ENCODE assay signal across 8 mouse cellular contexts in genomic region chr15:25026786-25027461, GRCm38 (mm10).
A peak's percentile ranks its signal among the peaks of the same experiment; 100 is the strongest.
DNase-seq lines count a peak whose midpoint lies in the region; ATAC-seq and TF ChIP-seq lines count a peak whose summit lies in the region.

No protein-coding gene starts in this region.

- TF ChIP-seq POLR2A in kidney, adult 2 months (IDR thresholded peaks at IDR 0.05; ENCODE audit: low read depth, low read length) = no peak

- H3K36me3 ChIP-seq in kidney, adult 2 months (ENCODE audit: control insufficient read depth, insufficient read depth, low read length) = no peaks in the 10 kb centered on the region
- H3K36me3 ChIP-seq in forebrain, embryonic 11.5 days (ENCODE audit: control insufficient read depth, insufficient read depth, low read length) = no peaks in the 10 kb centered on the region
- no peaks in the 10 kb centered on the region for H3K36me3 ChIP-seq in neural tube, embryonic 14.5 days (ENCODE audit: control insufficient read depth, insufficient read depth, low read length)

- peak; percentile 75 for ATAC-seq in forebrain, embryonic 11.5 days (replicated peaks; ENCODE audit: low FRiP score)
- ATAC-seq in neural tube, embryonic 14.5 days (ENCODE audit: low read depth) = peak; percentile 80

- no peaks in the 10 kb centered on the region for H3K4me1 ChIP-seq in kidney, adult 2 months (ENCODE audit: control insufficient read depth, insufficient read depth, low read length)
- H3K4me1 ChIP-seq in forebrain, embryonic 11.5 days (replicated peaks; ENCODE audit: control insufficient read depth, insufficient read depth, low read length) = peaks cover 5% of the 10 kb centered on the region; the same call in 1 of the 2 replicates
- H3K4me1 ChIP-seq in neural tube, embryonic 14.5 days (ENCODE audit: control insufficient read depth, insufficient read depth, low read length) = peaks cover 10% of the 10 kb centered on the region; the same call in 1 of the 2 replicates

- no peak overlapping the region for H3K27ac ChIP-seq in kidney, adult 2 months (ENCODE audit: insufficient read depth, low read depth, low read length)
- no peak overlapping the region for H3K27ac ChIP-seq in forebrain, embryonic 11.5 days (ENCODE audit: low read depth, low read length)
- peak overlapping the region; percentile 87 for H3K27ac ChIP-seq in neural tube, embryonic 14.5 days (ENCODE audit: low read depth, low read length)

- no peak for TF ChIP-seq CTCF in kidney, adult 2 months (conservative IDR thresholded peaks at IDR 0.05; ENCODE audit: insufficient read depth, insufficient read length, low read depth, low read length)

- no peak overlapping the region for H3K4me3 ChIP-seq in kidney, adult 2 months (ENCODE audit: insufficient read depth, low read depth, low read length)
- H3K4me3 ChIP-seq in forebrain, embryonic 11.5 days (ENCODE audit: low read depth, low read length) = peak overlapping the region; percentile 1; the same call in 1 of the 2 replicates
- H3K4me3 ChIP-seq in neural tube, embryonic 14.5 days (ENCODE audit: low read depth, low read length) = peak overlapping the region; percentile 30

- H3K4me2 ChIP-seq in forebrain, embryonic 11.5 days (ENCODE audit: low read depth, low read length, severe bottlenecking) = peak overlapping the region; percentile 30
- H3K4me2 ChIP-seq in neural tube, embryonic 14.5 days (ENCODE audit: low read depth, low read length) = peak overlapping the region; percentile 55

- WGBS in kidney, adult 2 months = 21% methylated on average over 15 of the region's 15 CpGs
- 3% methylated on average over 15 of the region's 15 CpGs for WGBS in forebrain, embryonic 11.5 days
- WGBS in neural tube, embryonic 14.5 days = 3% methylated on average over 15 of the region's 15 CpGs

- no peak overlapping the region for H3K9ac ChIP-seq in forebrain, embryonic 11.5 days (ENCODE audit: low read length)
- H3K9ac ChIP-seq in neural tube, embryonic 14.5 days (replicated peaks; ENCODE audit: low read depth, low read length) = peak overlapping the region; percentile 46

- peak; percentile 4 to 14 for DNase-seq in kidney, postnatal 4 days
- no peak for DNase-seq in kidney, adult 2 months
- DNase-seq in forebrain, embryonic 11.5 days (ENCODE audit: low spot score) = peak; percentile 59
- peak; percentile 45 to 62 for DNase-seq in layer of hippocampus, postnatal 14 days (ENCODE audit: low spot score in 2 of 2)
- DNase-seq in adrenal gland, adult 2 months = no peak
- no peak for DNase-seq in adrenal gland, postnatal 14 days
- DNase-seq in gastrocnemius, postnatal 10 days = no peak

- H3K9me3 ChIP-seq in forebrain, embryonic 11.5 days (ENCODE audit: control insufficient read depth, low read length) = no peaks in the 10 kb centered on the region
- no peaks in the 10 kb centered on the region for H3K9me3 ChIP-seq in neural tube, embryonic 14.5 days (ENCODE audit: control insufficient read depth, low read length)

- no peaks in the 10 kb centered on the region for H3K27me3 ChIP-seq in kidney, adult 2 months (replicated peaks; ENCODE audit: control insufficient read depth, insufficient read depth, low read length)
- no peaks in the 10 kb centered on the region for H3K27me3 ChIP-seq in forebrain, embryonic 11.5 days (ENCODE audit: control insufficient read depth, insufficient read depth, low read length)
- no peaks in the 10 kb centered on the region for H3K27me3 ChIP-seq in neural tube, embryonic 14.5 days (ENCODE audit: control insufficient read depth, insufficient read depth, low read length)

Comparison
In these comparisons a context has a peak if more than half of its experiments do, and no peak if none do; other contexts are left out.
1. DNase-seq: peak in kidney, postnatal 4 days (2 of 2), forebrain, embryonic 11.5 days (single experiment) and layer of hippocampus, postnatal 14 days (2 of 2); none in kidney, adult 2 months (single experiment), adrenal gland, adult 2 months (single experiment), adrenal gland, postnatal 14 days (single experiment) and gastrocnemius, postnatal 10 days (single experiment).